Mouse (Mus musculus) mouse embryonic stem cell (cell line): ENCODE results near the gene Rdh13.

Experiments
- in situ Hi-C, 2 experiments: fragments of 300-500 bp; cut with MboI; formaldehyde crosslinking; loops; 1 replicate in 1 of 2; 3 replicates in 1 of 2; pipeline ENCODE4 v1.14.3; 2019 to 2020; ENCODE audit warnings: low sequenced_read_pairs in 2 of 2, low pct_unique_long_range_greater_than_20kb in 1 of 2, mixed read lengths in 1 of 2; ENCODE audit not compliant: unreplicated experiment in 1 of 2

The Rdh13 gene

DNA sequence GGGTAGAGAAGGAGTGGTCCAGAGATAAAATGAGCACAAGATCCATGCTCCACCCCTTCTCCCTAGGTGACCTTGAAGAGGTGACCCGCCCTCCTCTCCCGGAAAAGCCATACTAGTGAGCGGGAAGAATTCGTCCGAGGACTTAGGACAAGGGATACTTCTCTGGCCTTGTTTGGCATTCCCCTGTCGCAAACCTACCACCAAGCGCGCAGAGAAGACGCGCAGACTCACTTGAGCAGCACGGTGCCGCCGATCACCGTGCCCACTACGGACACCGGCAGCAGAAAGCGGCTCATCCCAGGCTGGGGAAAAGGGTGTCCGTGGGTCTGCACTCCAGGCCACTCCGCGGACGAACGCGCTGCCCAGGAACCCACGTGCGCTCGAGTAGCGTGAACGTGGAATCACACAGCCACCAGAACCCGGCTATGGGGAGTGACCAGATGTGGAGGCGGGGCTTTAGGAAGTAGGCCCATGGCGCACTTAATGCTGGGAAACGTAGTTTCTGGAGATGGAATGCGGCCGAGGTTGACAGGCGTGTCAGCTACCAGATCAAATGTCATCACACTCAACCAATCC, at the start of gene Rdh13:
Gene Rdh13 (minus strand): TSS at position 434 of the 576 bp plus-strand sequence.
- in situ Hi-C loops, result loop anchor here in 1 of 2 experiments (25.0 kb wide), 1 partner anchor 308 kb away; the partner anchor contains the start of gene Leng8

- in situ Hi-C loops, result no loop called here
These were observed 48.5 kb upstream of the Rdh13 start for GRCm38 (mm10) chr7:4493991-4494390.

- in situ Hi-C loops, result no loop called here
These were observed 47.1 kb upstream of the Rdh13 start for GRCm38 (mm10) chr7:4492284-4493224.

GRCm38 (mm10) chr7:4491308-4491707, 45.9 kb upstream of the Rdh13 start:
- in situ Hi-C loops, result no loop called here

GRCm38 (mm10) chr7:4482281-4482680, 36.8 kb upstream of the Rdh13 start:
- in situ Hi-C loops, result loop anchor here in 1 of 2 experiments (10.0 kb wide), 1 partner anchor 857 kb away; the partner anchor contains the start of genes Prpf31 and Tfpt

GRCm38 (mm10) chr7:4479674-4480073, 34.2 kb upstream of the Rdh13 start:
- in situ Hi-C loops, result loop anchor here in 1 of 2 experiments (10.0 kb wide), 1 partner anchor 855 kb away; the partner anchor contains the start of genes Prpf31 and Tfpt

GRCm38 (mm10) chr7:4478796-4479291, 33.4 kb upstream of the Rdh13 start:
- in situ Hi-C loops, result no loop called here

GRCm38 (mm10) chr7:4478021-4478795, 32.8 kb upstream of the Rdh13 start:
- in situ Hi-C loops, result no loop called here

DNA sequence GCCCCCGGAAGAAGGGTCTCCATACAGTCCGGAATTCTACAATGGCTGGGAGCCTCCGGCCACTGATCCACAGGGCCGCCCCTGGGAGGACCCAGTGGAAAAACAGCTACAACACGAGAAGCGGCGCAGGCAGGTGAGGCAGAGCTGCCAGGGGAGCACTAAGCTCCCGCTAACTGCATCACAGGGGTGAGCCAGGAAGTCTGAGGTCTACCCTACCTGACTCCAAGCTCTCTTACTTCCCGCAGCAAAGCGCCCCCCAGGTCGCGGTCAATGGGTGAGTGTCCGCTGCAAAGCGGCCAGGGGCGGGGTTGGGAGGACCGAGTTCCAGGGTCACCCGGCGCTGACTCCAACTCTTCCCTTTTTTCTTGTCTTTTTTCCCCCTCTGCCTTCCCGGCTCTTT, 28.5 kb upstream of the Rdh13 start:
- in situ Hi-C loops, result no loop called here

DNA sequence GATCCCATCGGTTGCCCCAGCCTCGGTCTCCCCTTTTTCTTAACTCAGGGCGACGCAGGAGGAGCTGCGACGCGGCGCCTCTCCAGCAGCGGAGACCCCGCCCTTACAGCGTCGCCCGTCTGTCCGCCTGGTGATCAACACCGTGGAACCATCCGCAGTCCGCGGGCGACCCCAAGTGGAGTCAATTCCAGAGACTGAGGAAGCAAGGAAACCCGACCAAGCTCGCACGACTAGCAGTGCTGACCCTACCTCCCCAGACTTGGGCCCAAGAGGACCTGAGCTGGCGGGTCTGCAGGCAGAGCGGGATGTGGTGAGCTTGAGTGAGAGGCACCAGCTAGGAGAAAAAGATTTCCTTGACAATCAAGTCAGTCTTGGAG, 25.7 kb upstream of the Rdh13 start:
- in situ Hi-C loops, result no loop called here

DNA sequence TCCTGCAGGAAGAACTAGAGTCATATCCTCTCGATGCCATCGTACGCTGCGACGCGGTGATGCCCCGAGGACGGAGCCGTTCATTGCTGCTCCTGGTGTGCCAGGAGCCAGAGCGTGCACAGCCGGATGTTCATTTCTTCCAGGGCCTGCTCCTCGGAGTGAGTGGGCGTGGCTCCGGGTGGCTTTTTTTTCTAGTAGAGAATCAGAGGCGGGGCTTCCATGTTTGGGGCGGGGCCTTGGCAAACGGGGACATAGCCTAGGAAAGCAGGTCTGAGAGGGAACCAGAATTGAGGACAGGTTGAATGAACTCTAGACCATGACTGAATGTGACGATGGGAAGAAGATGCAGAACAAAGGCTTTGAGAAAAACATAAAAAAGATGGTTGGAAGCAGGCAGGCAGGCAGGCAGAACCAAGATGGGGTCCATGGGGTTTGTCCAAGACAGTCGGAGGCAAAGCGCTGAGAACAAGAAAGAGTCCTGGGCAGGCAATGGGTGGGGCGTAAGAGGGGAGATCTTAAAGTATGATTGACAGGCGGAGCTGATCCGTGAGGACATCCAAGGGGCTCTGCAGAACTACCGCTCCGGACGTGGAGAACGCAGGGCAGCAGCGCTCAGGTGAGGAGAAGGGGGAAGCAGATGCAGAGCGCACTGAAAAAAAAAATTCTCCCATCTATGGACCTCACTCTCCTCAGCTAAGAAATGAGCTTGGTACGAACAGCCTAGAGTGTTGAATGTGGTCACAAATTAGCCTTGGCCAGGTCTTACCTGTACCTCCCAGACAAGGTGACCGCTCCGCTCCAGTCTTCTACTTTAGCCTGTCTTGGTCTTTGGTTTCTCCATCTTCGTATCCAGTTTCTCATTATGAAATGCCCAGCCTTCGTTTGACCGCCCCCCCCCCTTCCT, 25.1 kb upstream of the Rdh13 start:
- in situ Hi-C loops, result no loop called here

DNA sequence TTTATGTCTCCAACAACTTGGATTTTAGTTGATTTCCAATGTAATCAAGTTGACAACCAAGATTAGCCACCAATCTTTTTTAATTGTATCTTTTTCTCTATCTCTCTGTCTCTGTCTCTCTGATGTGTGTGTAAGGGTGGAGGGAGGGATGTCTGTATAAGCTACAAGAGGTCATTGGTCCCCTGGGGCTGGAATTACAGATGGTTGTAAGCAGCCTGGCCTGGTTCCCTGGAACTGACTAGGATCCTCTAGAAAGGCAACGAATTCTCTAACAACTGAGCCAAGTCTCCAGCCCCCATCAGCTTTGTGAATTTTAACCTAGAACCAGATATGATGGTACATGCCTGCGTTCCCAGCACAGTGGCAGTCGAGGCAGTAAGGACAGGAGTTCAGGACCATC, 22.4 kb upstream of the Rdh13 start:
- in situ Hi-C loops, result no loop called here

GRCm38 (mm10) chr7:4464194-4464824, 18.9 kb upstream of the Rdh13 start:
- in situ Hi-C loops, result no loop called here

DNA sequence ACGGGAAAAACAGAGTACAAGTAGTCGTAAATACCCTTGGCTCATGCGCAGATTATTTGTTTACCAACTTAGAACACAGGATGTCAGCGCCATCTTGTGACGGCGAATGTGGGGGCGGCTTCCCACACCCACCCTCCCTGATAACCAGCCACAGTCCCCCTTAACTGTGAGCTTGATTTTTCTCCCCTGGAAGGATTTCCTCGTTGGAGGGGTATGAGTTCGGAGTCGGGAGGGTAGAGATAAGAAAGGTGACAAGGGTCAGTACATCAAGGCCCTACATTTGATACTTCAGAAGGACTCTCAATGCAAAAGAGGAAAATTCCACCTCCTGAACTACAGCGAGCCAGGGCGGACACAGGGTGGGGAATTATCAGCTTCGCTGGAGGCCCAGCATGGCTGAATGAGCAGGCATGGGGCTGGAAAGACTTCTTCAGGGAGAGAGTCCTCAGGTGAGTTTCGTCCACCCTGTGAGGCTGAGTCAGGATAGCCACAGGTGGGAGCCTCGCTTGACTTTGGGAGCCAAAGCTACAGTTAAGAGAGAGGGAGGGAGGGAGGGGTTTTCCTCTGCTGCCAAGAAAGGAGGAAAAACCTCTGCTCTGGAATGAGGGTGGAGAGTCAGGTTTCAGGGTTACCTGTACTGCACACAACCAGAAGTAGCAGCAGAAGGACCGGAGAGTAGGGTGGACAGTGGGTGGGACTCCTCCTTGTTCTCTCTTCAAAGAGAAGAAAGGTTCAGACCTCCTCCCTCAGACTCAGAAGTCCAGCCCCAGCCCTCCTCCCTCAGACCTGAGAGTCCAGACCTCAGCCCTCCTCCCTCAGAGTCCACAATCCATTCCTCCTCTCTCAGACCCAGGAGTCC, 15.4 kb upstream of the Rdh13 start, which contains the start of gene Eps8l1:
Gene Eps8l1 (plus strand): TSS at position 99 of the 859 bp plus-strand sequence.
- in situ Hi-C loops, result no loop called here

GRCm38 (mm10) chr7:4452644-4453043, 7.2 kb upstream of the Rdh13 start:
- in situ Hi-C loops, result no loop called here

DNA sequence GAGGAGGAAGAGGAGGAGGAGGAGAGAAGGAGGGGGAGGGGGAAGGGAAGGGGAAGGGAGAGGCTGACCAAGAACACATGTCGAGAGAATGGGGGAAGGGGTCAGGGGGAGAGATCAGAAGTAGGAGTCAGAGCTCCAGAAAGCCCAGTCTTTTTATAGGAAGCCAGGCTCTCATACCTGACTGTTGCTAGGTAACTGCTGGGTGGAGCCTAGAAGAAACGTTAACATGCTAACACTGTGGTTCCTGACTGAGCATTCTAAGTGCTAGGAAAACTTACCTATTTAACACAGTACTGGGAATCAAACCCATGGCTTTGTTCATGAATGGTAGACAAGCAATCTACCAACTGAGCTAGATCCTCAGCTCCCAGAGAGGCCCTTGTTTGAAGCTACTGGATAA, 3.8 kb upstream of the Rdh13 start:
- in situ Hi-C loops, result loop anchor here in 1 of 2 experiments (25.0 kb wide), 1 partner anchor 312 kb away; the partner anchor contains the start of gene Leng8
